Mouse (Mus musculus) ZHBTc4 (cell line): Measurements from ENCODE around the gene Trib2.

Source experiments
- DNase-seq: peaks from one replicate; pipeline ENCODE4 v3.0.0-alpha.2; 2011; ENCODE audit warnings: low read depth, low spot score

Trib2 gene

DNA sequence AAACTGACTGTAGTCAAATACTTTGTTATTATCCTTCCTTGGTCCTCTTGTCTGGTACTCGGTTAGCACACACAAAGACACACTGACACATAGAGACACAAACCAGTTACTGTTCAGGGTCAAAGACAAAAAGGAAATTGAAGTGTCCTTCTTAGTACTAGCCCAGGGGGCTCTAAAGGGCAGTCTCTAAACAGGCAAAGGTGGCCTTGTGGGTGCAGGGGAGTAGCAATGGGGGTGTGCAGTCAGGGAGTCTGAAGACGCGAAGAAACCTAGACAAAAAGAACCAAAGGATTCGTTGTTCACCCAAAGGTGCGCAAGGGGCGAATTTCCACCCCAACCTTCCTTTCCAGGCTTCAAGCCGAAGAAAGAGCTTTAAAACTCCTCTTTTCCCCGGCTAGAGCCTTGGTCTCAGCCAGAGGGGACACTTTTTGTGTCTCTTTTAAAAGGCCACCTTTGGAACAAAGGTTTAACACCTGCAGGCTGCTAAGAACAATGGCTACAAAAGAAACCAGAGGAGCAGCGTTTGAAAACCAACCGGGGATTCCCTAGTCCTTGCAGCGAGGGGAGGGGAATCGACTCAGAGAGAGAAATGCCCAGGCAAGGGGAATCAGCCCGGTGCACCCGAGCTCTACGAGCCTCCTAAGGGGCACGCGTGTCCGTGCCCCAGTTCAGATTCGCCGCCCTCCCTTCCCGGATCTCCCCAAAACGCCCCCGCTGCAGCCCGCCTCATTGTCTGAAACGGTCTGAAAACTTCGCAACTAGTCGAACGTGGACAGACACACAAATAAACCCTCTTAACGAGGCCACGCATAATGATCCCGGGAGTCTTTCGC, 2.3 kb downstream of the Trib2 start:
- peak; percentile 80 for DNase-seq

DNA sequence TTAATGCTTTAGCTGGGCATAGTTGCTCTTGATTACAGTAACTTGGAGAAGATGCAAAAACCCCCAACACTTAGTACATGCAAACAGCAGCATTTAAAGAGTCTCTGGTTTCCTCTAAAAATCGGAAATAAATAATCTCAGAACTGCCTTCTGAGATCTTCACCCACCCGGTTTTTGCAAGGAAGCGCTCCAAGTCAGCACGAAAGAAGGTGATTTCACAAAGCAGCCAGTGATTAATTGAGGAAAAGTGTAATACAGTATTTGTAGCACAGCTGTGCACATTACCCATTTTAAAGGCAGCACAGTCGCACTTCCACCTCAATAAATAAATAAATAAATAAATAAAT, 2.9 kb downstream of the Trib2 start:
- DNase-seq: no peak

DNA sequence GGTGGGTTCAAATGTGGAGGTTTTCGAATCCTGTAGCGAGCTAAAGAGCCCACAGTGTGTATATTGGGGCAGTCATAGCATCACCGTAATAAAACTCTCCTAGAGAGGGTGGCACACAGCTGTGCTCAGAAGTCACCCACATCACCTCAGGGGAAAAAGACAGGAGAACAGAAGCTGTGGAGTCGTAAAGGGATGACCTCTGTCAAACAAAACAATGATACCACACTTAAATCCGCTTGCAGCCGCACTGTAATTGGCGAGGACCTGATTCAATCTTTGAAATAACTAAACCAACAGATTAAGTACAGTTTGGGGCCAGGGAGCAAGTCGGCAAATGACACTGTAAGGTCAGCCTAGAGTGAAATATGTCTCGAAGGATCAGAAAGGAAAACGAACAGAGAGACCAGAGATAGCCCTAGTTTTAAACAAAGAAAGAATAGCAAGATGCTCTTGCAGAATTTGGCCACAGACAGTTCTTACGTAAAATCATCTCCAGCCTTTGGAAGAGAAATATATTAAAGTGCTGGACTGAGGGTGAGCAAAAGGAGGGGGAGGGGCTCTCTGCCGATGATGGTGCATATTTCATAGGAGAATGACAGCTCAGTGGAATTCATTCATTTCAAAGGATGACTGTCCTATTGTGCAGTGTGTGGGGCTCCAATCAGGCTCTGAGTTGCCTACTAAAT, 3.4 kb downstream of the Trib2 start:
- DNase-seq: no peak

DNA sequence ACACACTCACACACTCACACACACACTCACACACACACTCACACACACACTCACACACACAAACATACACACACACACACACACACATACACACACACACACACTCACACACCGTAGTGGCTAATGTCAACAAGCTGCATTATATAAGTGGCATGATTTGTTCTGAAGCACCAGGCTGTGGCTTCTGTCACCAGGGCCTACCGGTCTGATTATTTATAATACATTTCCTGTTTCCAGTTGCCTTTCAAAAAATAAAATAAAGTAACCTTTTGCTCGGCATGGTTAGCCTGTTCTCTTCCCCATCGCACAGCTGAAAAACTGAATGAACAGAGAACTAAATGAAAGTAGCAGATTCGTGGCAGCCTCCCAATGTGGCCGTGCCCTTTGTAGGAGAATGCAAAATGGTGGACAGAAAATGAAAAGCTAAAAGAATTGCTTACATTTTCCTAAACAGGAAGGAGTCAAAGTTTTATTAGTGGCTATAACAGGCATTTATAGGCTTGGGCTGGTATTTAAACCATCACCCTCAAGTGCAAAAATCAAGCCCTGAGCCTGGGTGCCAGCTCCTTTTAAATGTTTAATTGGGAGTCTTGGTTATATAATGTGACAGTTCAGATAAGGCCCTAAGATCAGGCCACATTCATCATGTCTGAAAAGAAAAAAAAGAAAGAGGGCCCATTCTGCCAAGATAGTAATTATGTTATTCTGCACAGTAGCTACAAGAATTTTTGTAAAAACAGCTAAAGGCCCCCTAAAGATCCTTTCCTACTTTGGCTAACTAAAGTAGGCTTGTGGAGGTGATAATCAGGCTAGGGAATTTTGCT, 4.4 kb downstream of the Trib2 start:
- DNase-seq: no peak

DNA sequence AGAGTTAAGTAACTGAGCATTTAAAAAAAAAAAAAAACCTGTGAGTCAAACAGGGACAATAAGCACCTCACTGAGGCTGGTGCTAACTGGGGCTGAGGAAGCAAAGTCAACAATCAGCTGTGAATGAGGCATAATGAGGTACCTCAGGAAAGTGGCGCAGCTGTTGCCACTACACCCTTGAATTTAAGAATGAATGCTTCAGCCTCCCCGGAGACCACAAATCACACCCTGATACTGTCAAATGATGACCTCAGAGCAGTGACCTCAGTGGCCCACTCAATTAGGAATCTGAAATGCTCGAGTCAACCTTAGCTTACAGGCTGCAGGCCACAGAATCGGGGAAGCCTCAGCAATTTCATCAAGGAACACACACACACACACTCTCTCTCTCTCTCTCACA, 5.0 kb downstream of the Trib2 start:
- no peak for DNase-seq

DNA sequence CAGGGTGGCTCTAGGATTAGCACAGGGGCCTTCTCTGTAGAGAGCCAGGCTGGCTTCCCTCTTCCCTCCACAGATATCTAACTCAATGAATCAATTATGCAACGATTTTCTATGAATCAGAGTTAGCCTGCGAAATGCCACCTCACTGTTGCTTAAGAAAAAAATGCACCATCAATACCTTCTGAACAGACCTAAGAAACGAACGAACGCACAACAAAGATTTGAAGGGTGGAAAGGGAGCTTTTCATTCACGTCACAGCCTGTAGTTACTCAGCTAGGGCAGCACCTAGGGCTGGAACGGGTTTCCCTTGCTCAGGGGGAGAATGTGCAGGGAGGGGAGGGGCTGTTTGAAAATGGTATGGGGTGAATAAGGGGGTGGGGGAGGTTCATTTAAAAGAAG, 5.8 kb downstream of the Trib2 start:
- DNase-seq: no peak

DNA sequence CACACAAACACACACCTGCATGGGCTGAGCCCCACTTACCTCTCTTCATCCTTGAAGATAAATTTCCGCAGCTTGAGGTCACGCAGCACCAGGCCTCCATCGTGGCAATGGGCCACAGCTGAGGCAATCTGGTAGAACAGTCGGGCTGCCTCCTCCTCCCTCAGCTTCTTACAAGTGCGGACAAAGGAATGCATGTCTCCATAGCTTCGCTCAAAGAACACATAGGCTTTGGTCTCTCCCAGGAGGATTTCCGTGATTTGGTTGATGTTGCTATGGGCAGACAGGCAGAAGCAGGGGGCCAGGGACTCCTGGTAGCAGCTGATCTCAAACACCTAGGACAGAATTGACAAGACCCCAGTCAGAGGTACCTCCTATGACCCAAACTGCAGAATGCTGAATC, 7.1 kb downstream of the Trib2 start:
- no peak for DNase-seq

DNA sequence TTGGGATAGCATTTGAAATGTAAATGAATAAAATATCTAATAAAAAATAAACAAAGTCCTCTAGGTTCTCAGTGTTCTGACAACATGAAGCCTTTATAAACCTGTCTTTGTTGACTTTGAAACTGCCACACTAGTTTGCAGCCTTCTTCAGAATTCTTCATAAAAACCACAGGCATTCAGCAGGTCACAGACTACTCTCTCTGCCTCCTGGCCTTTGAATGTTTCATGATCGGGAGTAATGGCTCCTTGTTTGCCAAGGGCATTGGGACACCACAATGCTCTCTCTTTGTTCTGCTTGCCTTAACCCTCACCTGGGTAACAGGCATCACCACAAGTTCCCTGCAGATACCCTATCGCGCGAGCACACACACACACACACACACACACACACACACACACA, 7.5 kb downstream of the Trib2 start:
- no peak for DNase-seq

DNA sequence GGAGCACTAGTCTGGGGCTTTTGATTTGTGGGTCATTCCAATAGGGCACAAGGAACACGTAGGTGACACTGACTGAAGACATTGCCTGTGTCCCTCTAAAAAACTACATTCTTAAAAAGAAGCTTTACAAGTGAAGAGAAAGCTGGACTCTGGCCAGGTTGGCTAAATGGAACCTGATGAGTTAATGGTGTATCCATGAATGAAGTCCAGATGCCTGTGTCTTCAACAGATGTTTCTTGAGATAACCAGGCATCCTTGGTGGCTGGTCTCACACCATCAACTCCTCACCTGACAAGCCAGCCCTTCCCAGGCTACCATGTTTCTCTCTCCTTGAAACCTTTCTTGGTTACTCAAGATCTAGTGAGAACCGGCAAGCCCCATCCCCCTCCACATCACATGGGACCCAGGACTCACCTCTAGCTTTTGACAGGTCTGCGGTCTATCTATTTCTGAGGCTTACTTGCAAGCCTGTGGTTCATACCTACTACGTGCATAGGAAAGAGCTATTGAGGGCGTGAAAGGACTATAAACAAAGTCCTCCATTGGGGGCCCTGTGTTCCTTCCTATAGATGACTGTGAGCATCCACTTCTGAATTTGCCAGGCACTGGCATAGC, 8.4 kb downstream of the Trib2 start:
- DNase-seq: no peak

DNA sequence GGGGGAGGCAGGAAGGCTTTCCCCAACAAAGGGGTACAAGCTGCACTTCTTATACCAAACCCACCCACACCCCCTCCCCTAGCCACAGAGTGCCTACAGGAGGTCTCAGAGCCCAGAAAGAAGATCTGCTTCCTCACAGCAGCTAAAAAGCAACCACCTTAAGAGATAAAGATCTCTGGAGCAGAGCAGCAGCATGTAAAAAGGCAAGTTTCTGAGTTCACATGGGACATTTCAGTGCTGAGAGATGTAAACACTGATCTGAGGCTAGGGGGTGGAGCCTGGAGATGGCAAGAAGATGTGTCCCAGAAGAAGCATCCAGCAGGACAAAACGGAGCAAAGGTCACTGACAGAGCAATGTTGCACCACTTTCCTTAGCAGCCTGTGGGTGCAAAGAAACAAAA, 11.8 kb downstream of the Trib2 start:
- no peak for DNase-seq

DNA sequence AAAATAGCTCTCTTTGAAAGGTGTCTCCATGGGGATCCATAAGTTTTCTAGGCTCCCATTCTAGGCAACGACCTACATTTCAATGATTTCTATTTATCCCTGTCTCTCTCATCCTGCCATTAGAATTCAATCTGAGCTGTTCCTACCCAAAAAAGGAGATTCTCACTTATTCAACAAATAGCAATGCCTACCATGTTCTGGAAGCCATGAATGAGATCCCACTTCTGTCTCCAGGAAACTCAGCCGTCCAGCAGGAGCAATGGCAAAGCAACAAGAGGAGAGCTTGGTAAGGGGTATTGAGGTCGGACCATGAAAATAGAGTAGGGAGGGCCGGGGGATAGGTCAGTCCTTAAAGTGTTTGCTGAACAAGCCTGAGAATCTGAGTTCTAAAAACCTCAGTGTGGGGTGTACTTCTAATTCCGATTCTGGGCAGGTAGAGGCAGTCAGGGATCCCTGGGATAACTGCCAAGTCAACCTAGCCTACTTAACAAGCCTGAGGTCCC, 12.7 kb downstream of the Trib2 start:
- DNase-seq: no peak

DNA sequence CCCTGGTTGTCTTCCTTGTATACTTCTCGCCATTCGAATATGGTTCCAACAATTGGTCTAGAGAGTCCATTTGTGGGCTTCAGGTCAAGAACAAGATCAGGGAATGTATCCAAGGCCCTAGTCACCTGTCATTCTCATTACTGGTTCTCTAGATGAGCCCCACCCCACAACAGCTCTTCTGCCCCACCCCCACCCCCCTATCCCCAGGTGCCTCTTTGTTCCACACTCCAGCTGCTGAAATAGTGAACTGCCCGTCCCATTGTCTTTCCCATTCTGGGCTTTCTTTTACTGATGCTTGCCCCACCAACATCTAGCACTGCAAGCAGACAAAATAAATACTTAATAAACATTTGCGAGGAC, 15.2 kb downstream of the Trib2 start:
- DNase-seq: no peak

DNA sequence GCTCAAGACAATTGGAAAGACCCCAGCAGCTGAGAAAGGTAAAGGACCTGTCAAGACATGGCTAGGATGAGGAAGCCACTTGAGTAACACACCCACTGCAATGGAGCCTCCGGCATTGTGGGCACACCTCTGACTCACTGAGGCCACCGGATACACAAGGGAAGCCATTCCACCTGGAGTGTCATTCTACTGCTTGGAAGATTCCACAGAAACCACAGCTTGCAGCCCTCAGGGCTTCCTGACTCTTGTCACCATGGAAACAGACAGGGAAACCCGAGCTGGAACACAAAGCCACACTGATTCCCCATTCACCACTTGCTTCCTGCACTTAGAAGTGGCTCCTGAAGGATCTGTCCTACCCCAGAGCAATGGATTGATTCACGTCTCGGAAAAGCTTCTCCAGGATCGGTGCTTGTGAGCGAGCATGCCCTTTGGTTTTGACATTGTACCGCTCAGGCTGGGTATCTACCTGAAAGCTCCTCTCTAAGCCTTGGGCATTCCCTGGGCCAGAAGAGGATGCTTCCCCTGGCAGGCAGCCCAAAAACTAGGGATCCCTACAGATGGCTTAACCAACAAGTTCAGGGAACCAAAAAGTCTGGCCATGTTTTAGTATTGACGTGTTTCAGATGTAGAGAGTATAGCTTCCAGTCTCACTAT, 15.7 kb downstream of the Trib2 start:
- peak; percentile 91 for DNase-seq

DNA sequence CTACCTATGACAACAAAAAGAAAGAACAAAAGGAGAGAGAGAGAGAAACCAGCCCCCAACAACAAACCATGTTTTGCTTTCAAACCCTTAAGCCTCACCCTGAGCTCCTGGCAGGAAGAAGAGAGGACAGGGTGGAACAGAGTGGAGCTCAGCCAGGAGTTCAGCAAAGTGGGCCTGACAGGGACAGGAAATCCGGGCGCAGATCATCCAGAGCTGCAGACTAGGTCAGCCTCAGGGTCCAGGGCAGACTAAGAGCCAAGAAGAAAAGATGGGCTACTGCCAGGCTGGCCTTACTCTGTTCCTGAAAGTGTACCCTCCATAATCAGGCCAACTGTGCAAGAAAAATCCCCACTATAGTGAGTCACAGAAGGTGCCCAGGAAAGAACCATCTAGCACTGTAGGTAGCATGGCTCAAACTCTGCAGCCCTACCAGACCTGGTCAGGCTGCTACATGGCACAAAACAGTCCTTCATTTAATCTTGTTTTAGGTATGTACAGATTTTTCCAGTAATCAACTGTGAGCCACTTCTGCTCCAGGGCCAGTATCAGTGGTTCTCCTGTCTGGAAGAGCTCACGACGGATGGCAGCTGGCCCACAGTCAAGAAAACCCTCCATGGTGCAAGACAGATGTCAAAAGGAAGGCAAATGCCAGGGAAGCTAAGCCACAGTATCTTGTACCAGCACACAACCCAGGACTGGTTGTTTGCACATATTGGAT, 16.4 kb downstream of the Trib2 start:
- no peak for DNase-seq

DNA sequence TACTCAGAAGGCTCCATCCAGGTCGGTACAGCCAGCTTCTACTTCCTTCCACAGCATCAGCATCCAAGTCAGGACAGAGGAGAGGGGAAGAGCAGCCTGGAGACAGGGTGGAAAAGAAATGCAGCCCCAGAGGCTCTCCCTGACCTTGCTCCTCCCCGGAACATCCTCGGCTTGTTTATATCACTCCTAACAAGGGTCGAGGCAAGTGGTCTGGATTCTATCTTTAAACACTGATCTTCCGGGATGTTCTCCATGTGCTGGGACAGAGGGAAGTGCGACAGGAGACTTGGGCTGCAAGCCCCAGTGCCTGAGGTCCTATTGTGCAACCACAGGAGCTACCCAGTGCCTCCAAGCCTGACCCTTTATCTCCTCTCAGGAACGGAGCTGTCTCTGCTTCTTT, 18.7 kb downstream of the Trib2 start:
- DNase-seq: no peak

DNA sequence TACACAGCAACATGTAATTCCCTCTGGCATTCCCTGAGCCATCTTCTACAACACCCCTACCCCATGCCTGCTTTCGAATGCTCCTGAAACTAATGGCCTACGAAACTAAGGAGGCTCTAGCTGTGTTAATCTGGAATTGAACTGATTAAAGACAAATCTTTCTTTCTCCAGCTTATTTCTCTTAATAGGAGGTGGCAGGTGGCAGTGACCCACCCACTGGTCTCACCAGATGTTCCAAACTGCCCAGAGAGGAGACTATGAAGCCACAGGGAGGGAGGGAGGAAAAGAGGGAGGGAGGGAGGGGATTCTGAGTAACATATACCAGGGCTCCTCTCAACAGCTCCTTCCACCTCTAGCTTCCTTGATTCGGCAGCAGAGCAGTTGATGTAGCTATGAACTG, 20.8 kb downstream of the Trib2 start:
- no peak for DNase-seq

DNA sequence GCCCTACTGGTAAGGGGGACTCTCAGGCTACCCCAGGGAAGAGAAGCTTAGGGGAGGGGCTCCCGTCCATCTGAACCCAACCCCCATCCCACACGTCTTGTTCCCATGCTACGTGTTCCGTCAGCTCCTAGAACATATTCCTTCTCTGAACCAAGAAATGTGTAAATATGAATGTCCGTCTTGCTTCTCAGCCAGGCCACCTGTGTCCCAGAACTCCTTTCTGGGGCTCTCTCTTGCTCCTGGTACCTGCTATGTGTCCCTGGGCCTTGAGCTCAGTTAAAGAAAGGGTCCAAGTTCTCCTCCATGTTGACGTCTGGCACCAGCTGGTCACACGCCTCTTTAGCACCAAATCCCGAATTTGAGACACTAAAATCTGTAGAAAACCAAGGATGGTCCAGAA, 23.4 kb downstream of the Trib2 start:
- no peak for DNase-seq

DNA sequence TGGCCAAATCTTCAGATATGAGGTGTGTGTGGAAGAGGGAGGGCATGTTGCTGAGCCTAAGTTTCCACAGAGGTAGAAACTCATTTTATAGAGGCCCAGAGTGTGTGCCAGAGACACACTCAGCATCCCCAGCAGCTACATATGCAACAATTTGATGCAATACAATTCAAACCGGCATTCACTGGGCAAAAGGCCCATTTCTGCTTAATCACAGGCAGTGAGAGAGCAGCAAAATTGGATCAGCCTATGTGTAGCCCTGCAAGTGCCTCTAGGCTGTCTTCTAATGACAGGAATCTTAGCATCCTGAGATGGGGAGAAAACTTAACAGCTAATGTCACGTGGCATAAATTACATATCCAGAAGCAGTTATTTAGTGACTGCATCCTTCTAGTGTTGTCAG, 26.5 kb downstream of the Trib2 start:
- DNase-seq: no peak

DNA sequence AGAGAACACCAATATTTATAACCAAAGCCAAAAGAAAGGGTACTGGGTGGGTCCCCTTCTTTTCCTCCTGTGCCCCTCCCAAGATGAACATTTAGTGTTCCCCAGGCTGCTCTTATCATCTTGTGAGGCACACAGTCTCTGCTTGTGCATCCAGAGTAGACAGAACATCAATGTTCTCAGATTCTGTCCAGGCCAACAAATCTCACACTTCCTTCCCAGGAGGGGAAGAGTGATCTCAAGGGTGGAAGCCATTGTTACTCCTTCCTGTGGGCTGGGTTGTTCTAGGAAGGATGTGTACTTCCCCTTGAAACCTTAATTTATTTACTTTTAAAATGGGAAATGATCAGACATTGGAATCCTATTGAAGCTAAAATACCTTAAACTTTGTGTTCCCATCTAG, 39.7 kb downstream of the Trib2 start:
- DNase-seq: no peak

DNA sequence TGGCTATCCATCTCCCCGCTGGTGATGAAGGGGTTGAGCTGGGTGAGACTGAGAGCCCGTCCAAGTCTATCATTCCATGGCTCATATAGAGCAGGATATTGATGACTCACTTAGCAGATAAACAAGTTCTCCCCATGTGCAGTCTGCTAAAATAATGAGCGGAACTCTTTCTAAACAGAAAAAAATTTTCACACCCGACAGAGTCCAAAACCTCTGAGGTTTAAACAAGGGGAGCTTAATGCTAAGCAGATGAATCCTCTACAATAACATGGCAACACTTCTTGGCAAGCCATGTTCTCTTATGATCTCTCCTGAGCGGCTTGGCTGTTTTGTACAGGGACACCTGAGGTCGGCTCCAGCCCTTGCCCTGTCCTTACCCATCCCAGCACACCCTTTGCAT, 45.0 kb downstream of the Trib2 start:
- no peak for DNase-seq

DNA sequence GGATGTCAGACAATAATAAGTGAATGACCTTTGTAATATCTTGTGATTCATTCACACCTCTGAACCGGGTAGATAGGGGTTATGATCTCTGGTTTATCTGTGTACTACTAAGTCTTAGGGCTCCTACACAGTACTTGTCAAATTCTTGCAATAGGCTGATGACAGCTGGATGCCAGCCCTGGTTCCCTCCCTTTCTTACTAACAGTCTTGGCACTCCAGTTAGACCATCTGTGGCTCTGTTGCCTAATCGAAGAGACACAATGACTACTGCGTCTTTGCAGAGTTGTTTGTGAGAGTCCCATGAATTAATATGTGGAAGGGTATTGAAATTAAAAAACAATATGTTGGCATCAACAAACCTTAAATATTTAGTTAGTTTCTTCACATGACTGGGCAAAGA, 48.2 kb downstream of the Trib2 start:
- DNase-seq: no peak
